Mouse (Mus musculus): ENCODE data around the gene Fis1. TPM values are rescaled to one million over a fixed set of nuclear protein-coding genes. Genes with fewer than 3 reads are reported as not detected.

The Fis1 gene
- polyA plus RNA-seq, 1 experiment from 2014 or later: 358 TPM

- no peaks in the 10 kb centered on the region for H3K27me3 ChIP-seq (replicated peaks; ENCODE audit: insufficient read depth, low read length)
- TF ChIP-seq EP300 (IDR thresholded peaks at IDR 0.05): no peak
- peak; percentile 91 for TF ChIP-seq CTCF (IDR thresholded peaks at IDR 0.05)
- no peak overlapping the region for H3K4me3 ChIP-seq (ENCODE audit: low read depth, low read length)
- H3K9ac ChIP-seq (replicated peaks; ENCODE audit: low read depth): no peak overlapping the region
- no peaks in the 10 kb centered on the region for H3K36me3 ChIP-seq (ENCODE audit: insufficient read depth, low read length)
- peaks cover 9% of the 10 kb centered on the region for H3K4me1 ChIP-seq (ENCODE audit: insufficient read depth, low read depth, low read length)
- DNase-seq (ENCODE audit: low spot score) (peak; percentile 90), ATAC-seq (peak; percentile 43)
- H3K27ac ChIP-seq (ENCODE audit: low read length): no peak overlapping the region
- H3K9me3 ChIP-seq (ENCODE audit: low read length): no peaks in the 10 kb centered on the region
- no peak overlapping the region for H3K4me2 ChIP-seq (replicated peaks; ENCODE audit: low read depth, low read length)
- 57% methylated on average over 1 of the region's 1 CpGs for WGBS
Measured at GRCm38 (mm10) chr5:136970703-136971102, 17.6 kb downstream of the Fis1 start.

GRCm38 (mm10) chr5:136973670-136974069 lies 20.6 kb downstream of the Fis1 start:
- WGBS: 62% methylated on average over 8 of the region's 8 CpGs
- Histone ChIP-seq H3K4me1 (ENCODE audit: insufficient read depth, low read depth, low read length) (no peaks in the 10 kb centered on the region), H3K9me3 (ENCODE audit: low read length) (no peaks in the 10 kb centered on the region), H3K4me3 (ENCODE audit: low read depth, low read length) (no peak overlapping the region), H3K27ac (ENCODE audit: low read length) (no peak overlapping the region), H3K4me2 (replicated peaks; ENCODE audit: low read depth, low read length) (no peak overlapping the region), H3K36me3 (ENCODE audit: insufficient read depth, low read length) (no peaks in the 10 kb centered on the region), H3K27me3 (replicated peaks; ENCODE audit: insufficient read depth, low read length) (no peaks in the 10 kb centered on the region), H3K9ac (replicated peaks; ENCODE audit: low read depth) (no peak overlapping the region)
- TF ChIP-seq EP300 (IDR thresholded peaks at IDR 0.05): no peak
- TF ChIP-seq CTCF (IDR thresholded peaks at IDR 0.05): no peak
- ATAC-seq (no peak), DNase-seq (ENCODE audit: low spot score) (no peak)

DNA sequence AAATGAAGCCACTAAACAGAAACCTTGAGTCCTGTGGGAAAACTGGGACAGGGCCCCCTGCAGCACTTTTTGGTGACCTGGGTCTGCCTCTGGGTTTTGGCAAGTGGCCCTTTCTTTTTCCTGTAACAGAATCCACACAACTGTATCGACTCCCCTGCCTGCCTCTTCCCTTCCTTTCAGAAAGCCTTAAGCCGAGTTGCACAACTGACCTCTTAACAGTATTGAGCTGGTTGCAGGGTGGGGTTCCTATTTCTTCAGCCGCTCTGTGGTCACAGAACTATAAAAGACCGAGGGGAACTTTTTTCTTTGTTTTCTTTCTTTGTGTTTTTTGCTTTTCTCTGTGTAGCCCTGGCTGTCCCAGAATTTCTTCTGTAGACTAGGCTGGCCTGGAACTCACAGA lies 24.7 kb downstream of the Fis1 start:
- Histone ChIP-seq H3K4me1 (ENCODE audit: insufficient read depth, low read depth, low read length) (no peaks in the 10 kb centered on the region), H3K4me2 (replicated peaks; ENCODE audit: low read depth, low read length) (no peak overlapping the region), H3K4me3 (ENCODE audit: low read depth, low read length) (no peak overlapping the region), H3K36me3 (ENCODE audit: insufficient read depth, low read length) (0 out of 2 replicates have a peak, but pooled peaks cover 3% of the 10 kb centered on the region), H3K27ac (ENCODE audit: low read length) (no peak overlapping the region), H3K9ac (replicated peaks; ENCODE audit: low read depth) (no peak overlapping the region), H3K9me3 (ENCODE audit: low read length) (no peaks in the 10 kb centered on the region), H3K27me3 (replicated peaks; ENCODE audit: insufficient read depth, low read length) (no peaks in the 10 kb centered on the region)
- TF ChIP-seq CTCF (IDR thresholded peaks at IDR 0.05) (no peak), EP300 (IDR thresholded peaks at IDR 0.05) (no peak)
- DNase-seq (ENCODE audit: low spot score) (peak; percentile 53), ATAC-seq (peak; percentile 37; the same call in 1 of the 2 replicates)
- 43% methylated on average over 4 of the region's 4 CpGs for WGBS

DNA sequence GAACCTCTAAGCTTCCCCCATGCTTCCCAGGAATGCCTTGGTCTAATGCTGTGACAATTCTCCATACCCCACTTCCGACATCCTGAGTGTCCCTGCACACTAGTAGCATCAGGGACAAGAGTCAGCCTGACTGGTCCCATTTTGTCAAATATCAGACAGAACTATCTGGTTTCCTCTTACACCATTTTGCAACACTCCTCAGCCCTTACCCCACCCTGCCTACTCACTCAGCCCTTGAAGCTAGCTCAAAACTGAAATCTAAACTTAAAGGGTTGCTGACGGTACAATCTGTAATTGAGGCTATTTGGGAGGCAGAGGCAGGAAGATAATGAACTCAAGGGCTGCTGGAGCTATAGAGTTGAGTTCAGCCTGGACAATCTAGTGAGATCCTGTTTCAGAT lies 26.7 kb downstream of the Fis1 start:
- H3K27me3 ChIP-seq (replicated peaks; ENCODE audit: insufficient read depth, low read length): no peaks in the 10 kb centered on the region
- no peak overlapping the region for H3K4me2 ChIP-seq (replicated peaks; ENCODE audit: low read depth, low read length)
- H3K9ac ChIP-seq (replicated peaks; ENCODE audit: low read depth): no peak overlapping the region
- 82% methylated on average over 2 of the region's 2 CpGs for WGBS
- H3K4me1 ChIP-seq (ENCODE audit: insufficient read depth, low read depth, low read length): no peaks in the 10 kb centered on the region
- H3K36me3 ChIP-seq (ENCODE audit: insufficient read depth, low read length): 0 out of 2 replicates have a peak, but pooled peaks cover 3% of the 10 kb centered on the region
- ATAC-seq (no peak), DNase-seq (ENCODE audit: low spot score) (no peak)
- no peak overlapping the region for H3K27ac ChIP-seq (ENCODE audit: low read length)
- no peak overlapping the region for H3K4me3 ChIP-seq (ENCODE audit: low read depth, low read length)
- H3K9me3 ChIP-seq (ENCODE audit: low read length): no peaks in the 10 kb centered on the region
- TF ChIP-seq EP300 (IDR thresholded peaks at IDR 0.05): no peak
- TF ChIP-seq CTCF (IDR thresholded peaks at IDR 0.05): no peak

DNA sequence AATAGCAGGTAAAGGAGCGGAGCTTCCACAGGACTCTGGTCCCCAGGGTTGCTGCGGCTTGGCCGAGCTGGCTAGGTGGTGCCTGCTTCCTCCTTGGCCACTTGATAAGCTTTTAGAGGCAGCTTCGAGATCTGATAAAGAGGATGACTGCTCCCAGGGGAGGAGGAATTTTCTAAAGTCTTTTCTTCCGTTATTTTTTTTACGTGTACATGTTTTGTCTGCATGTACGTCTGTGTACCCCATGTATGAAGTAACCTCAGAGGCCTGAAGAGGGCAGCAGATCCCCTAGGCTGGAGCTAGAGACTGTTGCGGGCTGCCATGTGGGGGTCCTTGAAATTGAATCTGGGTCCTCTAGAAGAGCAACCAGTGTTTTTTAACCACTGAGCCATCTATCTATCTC lies 27.9 kb downstream of the Fis1 start:
- no peak for DNase-seq (ENCODE audit: low spot score)
- 86% methylated on average over 8 of the region's 8 CpGs for WGBS
- Histone ChIP-seq H3K9ac (replicated peaks; ENCODE audit: low read depth) (no peak overlapping the region), H3K27ac (ENCODE audit: low read length) (no peak overlapping the region), H3K9me3 (ENCODE audit: low read length) (no peaks in the 10 kb centered on the region), H3K4me2 (replicated peaks; ENCODE audit: low read depth, low read length) (no peak overlapping the region), H3K4me1 (ENCODE audit: insufficient read depth, low read depth, low read length) (peaks cover 1% of the 10 kb centered on the region), H3K4me3 (ENCODE audit: low read depth, low read length) (no peak overlapping the region), H3K36me3 (ENCODE audit: insufficient read depth, low read length) (0 out of 2 replicates have a peak, but pooled peaks cover 3% of the 10 kb centered on the region), H3K27me3 (replicated peaks; ENCODE audit: insufficient read depth, low read length) (no peaks in the 10 kb centered on the region)
- TF ChIP-seq CTCF (IDR thresholded peaks at IDR 0.05) (peak; percentile 26), EP300 (IDR thresholded peaks at IDR 0.05) (no peak)
- no peak for ATAC-seq

DNA sequence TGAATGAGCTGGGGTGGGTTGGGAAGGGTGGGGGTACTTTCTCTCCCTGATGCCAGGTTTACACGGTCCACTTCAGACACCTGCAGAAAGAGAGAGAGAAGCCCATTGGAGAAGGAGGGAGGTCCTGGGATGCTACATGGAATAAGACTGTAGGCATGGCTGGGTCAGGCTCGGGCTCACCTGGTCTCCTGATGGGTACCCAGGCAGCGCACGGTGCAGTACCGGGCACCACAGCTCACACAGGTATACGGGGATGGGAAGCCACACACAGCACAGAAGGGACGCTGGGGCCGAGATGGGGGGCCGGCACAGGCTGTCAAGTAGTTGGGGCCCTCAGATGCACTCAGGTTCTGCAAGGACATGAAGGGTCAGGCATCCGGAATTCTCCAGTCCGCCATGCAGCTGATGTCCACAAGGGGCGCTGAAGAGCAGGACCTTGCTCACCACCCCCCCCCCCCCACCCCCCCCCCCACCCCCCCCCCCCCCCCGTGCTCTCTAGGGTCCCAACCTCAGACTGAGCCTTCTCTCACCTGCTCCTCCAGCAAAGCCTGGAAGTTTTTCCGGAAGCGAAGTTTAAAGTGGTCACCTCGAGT lies 29.4 kb downstream of the Fis1 start:
- H3K9ac ChIP-seq (replicated peaks; ENCODE audit: low read depth): no peak overlapping the region
- no peaks in the 10 kb centered on the region for H3K9me3 ChIP-seq (ENCODE audit: low read length)
- no peaks in the 10 kb centered on the region for H3K27me3 ChIP-seq (replicated peaks; ENCODE audit: insufficient read depth, low read length)
- peak; percentile 67 for TF ChIP-seq CTCF (IDR thresholded peaks at IDR 0.05)
- no peak for TF ChIP-seq EP300 (IDR thresholded peaks at IDR 0.05)
- WGBS: 56% methylated on average over 11 of the region's 16 CpGs
- H3K4me3 ChIP-seq (ENCODE audit: low read depth, low read length): no peak overlapping the region
- DNase-seq (ENCODE audit: low spot score): peak; percentile 40
- 0 out of 2 replicates have a peak, but pooled peaks cover 3% of the 10 kb centered on the region for H3K36me3 ChIP-seq (ENCODE audit: insufficient read depth, low read length)
- ATAC-seq: no peak
- peaks cover 5% of the 10 kb centered on the region for H3K4me1 ChIP-seq (ENCODE audit: insufficient read depth, low read depth, low read length)
- no peak overlapping the region for H3K4me2 ChIP-seq (replicated peaks; ENCODE audit: low read depth, low read length)
- no peak overlapping the region for H3K27ac ChIP-seq (ENCODE audit: low read length)

All from lung, postnatal 0 days (tissue).